ENCODE assay signal across 10 mouse cellular contexts in the genomic region with DNA sequence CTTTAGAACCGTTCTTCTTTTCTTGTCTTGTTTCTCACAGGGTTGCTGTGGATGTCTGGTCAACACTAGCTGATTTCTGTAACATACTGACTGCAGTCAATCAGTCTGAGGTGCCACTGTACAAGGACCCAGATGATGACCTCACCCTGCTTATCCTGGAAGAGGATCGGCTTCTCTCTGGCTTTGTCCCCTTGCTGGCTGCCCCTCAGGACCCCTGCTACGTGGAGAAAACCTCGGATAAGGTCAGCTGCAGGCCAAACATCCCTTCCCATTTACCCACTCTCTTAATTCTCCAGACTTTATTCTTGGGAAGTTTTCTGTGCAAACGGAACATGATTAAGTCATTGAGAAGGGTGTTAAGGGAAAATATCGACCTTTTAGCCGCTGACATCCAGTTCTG.
A peak's percentile ranks its signal among the peaks of the same experiment; 100 is the strongest.
DNase-seq lines count a peak whose midpoint lies in the region; ATAC-seq lines count a peak whose summit lies in the region.
"Had no signal": no experiment of that assay in that cellular context is flagged by ENCODE, and none has a peak within 500 bp of the region (broad histone marks: within the 10 kb centered on the region; RNA-seq: fewer than 3 reads in every experiment).

No protein-coding gene starts in this region.

- ATAC-seq in hindbrain, embryonic 14.5 days (ENCODE audit: low FRiP score): no peak
- ATAC-seq in hindbrain, embryonic 11.5 days (ENCODE audit: low FRiP score): no peak
- ATAC-seq in heart, embryonic 16.5 days (replicated peaks; ENCODE audit: extremely low read depth, insufficient read depth, low FRiP score): no peak
- ATAC-seq in liver, embryonic 13.5 days (ENCODE audit: low read depth): no peak

- H3K9ac ChIP-seq in hindbrain, embryonic 14.5 days: no peak overlapping the region
- no peak overlapping the region for H3K9ac ChIP-seq in hindbrain, embryonic 11.5 days (ENCODE audit: low read depth, low read length)
- H3K9ac ChIP-seq in heart, embryonic 16.5 days (ENCODE audit: low read length): peak overlapping the region; percentile 49; the same call in 1 of the 2 replicates
- H3K9ac ChIP-seq in liver, embryonic 13.5 days: no peak overlapping the region

- peaks cover 28% of the 10 kb centered on the region for H3K36me3 ChIP-seq in hindbrain, embryonic 14.5 days (replicated peaks; ENCODE audit: control insufficient read depth, insufficient read depth)
- no peaks in the 10 kb centered on the region for H3K36me3 ChIP-seq in hindbrain, embryonic 11.5 days (ENCODE audit: control insufficient read depth, insufficient read depth, low read length)
- peaks cover 2% of the 10 kb centered on the region; the same call in 1 of the 2 replicates for H3K36me3 ChIP-seq in heart, embryonic 16.5 days (ENCODE audit: control insufficient read depth, insufficient read depth)
- peaks cover 11% of the 10 kb centered on the region for H3K36me3 ChIP-seq in liver, embryonic 13.5 days

- 71% methylated on average over 7 of the region's 7 CpGs for WGBS in hindbrain, embryonic 14.5 days
- 65% methylated on average over 7 of the region's 7 CpGs for WGBS in hindbrain, embryonic 11.5 days
- 32% methylated on average over 7 of the region's 7 CpGs for WGBS in heart, embryonic 16.5 days
- WGBS in liver, embryonic 13.5 days (ENCODE audit: insufficient replicate concordance): 74% methylated on average over 7 of the region's 7 CpGs

- 0 out of 2 replicates have a peak overlapping the region, but pooled peaks have one; percentile 4 for H3K27ac ChIP-seq in hindbrain, embryonic 14.5 days
- no peak overlapping the region for H3K27ac ChIP-seq in hindbrain, embryonic 11.5 days (ENCODE audit: low read depth, low read length)
- H3K27ac ChIP-seq in brown adipose tissue, adult 24 weeks (replicated peaks; ENCODE audit: low read depth, low read length): peak overlapping the region; percentile 98
- peak overlapping the region; percentile 92 for H3K27ac ChIP-seq in heart, embryonic 16.5 days (ENCODE audit: low read length)
- H3K27ac ChIP-seq in liver, embryonic 13.5 days: peak overlapping the region; percentile 63

- no peak overlapping the region for H3K4me2 ChIP-seq in hindbrain, embryonic 14.5 days (replicated peaks)
- H3K4me2 ChIP-seq in hindbrain, embryonic 11.5 days (replicated peaks; ENCODE audit: low read depth, low read length): no peak overlapping the region
- H3K4me2 ChIP-seq in heart, embryonic 16.5 days (ENCODE audit: low read depth, low read length): peak overlapping the region; percentile 23
- H3K4me2 ChIP-seq in liver, embryonic 13.5 days: no peak overlapping the region

- H3K9me3 ChIP-seq in hindbrain, embryonic 14.5 days (ENCODE audit: control insufficient read depth, low read length): no peaks in the 10 kb centered on the region
- no peaks in the 10 kb centered on the region for H3K9me3 ChIP-seq in hindbrain, embryonic 11.5 days (ENCODE audit: control insufficient read depth, low read length)
- H3K9me3 ChIP-seq in heart, embryonic 16.5 days (replicated peaks; ENCODE audit: control insufficient read depth, low read length): no peaks in the 10 kb centered on the region
- H3K9me3 ChIP-seq in liver, embryonic 13.5 days (replicated peaks): no peaks in the 10 kb centered on the region

- peaks cover 12% of the 10 kb centered on the region for H3K4me1 ChIP-seq in hindbrain, embryonic 14.5 days (replicated peaks; ENCODE audit: control insufficient read depth, insufficient read depth, low read length)
- no peaks in the 10 kb centered on the region; the same call in 1 of the 2 replicates for H3K4me1 ChIP-seq in hindbrain, embryonic 11.5 days (replicated peaks; ENCODE audit: control insufficient read depth, insufficient read depth, low read length)
- H3K4me1 ChIP-seq in brown adipose tissue, adult 24 weeks (ENCODE audit: control insufficient read depth, insufficient read depth, insufficient read length, low read length): peaks cover 47% of the 10 kb centered on the region
- peaks cover 33% of the 10 kb centered on the region for H3K4me1 ChIP-seq in heart, embryonic 16.5 days (ENCODE audit: control insufficient read depth, insufficient read depth, low read length)
- H3K4me1 ChIP-seq in liver, embryonic 13.5 days (replicated peaks): peaks cover 25% of the 10 kb centered on the region

- no peak for DNase-seq in hindbrain, embryonic 14.5 days (ENCODE audit: low spot score)
- DNase-seq in hindbrain, embryonic 11.5 days (ENCODE audit: low spot score): no peak
- DNase-seq in liver, embryonic 13.5 days: no peak
- DNase-seq in layer of hippocampus, adult 11-12 months (ENCODE audit: low spot score): no peak
- no peak for DNase-seq in spleen, adult 18-20 months
- no peak for DNase-seq in embryo, embryonic 11 days
- DNase-seq: cerebellum, adult 9-11 months; right cerebral cortex, postnatal 14 days had no signal

- H3K27me3 ChIP-seq in hindbrain, embryonic 14.5 days (ENCODE audit: control insufficient read depth, insufficient read depth, low read length): no peaks in the 10 kb centered on the region
- no peaks in the 10 kb centered on the region for H3K27me3 ChIP-seq in hindbrain, embryonic 11.5 days (ENCODE audit: control insufficient read depth, insufficient read depth, low read length)
- no peaks in the 10 kb centered on the region for H3K27me3 ChIP-seq in heart, embryonic 16.5 days (ENCODE audit: control insufficient read depth, insufficient read depth, low read length)
- no peaks in the 10 kb centered on the region for H3K27me3 ChIP-seq in liver, embryonic 13.5 days

- H3K4me3 ChIP-seq in hindbrain, embryonic 14.5 days (replicated peaks; ENCODE audit: low read length): no peak overlapping the region
- no peak overlapping the region for H3K4me3 ChIP-seq in hindbrain, embryonic 11.5 days (ENCODE audit: low read depth, low read length)
- H3K4me3 ChIP-seq in brown adipose tissue, adult 24 weeks (ENCODE audit: insufficient read depth, low read depth, low read length): no peak overlapping the region
- H3K4me3 ChIP-seq in heart, embryonic 16.5 days (ENCODE audit: low read length): no peak overlapping the region
- no peak overlapping the region for H3K4me3 ChIP-seq in liver, embryonic 13.5 days (replicated peaks)
